Mouse (Mus musculus) activated CD4-positive, CD25-positive, alpha-beta regulatory T cell, adult 4 months (primary cell): ENCODE measurements around the gene Hba-x. TPM values are rescaled to one million over a fixed set of nuclear protein-coding genes. Genes with fewer than 3 reads are reported as not detected.

Source experiments
- ATAC-seq: one replicate; pipeline ENCODE4 v1.8.0; 2017
- polyA plus RNA-seq, 2 experiments: library from polyadenylated mRNA; unstranded; fragments of 100-300 nt; shearing (Covaris generic); gene quantifications; one replicate each; pipeline ENCODE4 v1.2.1; 2017

Gene Hba-x
- not detected for polyA plus RNA-seq

- ATAC-seq, result no peak
These were observed at the start of gene Hba-x for GRCm38 (mm10) chr11:32276347-32276746. TSS of gene Hba-x (plus strand) at chr11:32276400.

- ATAC-seq, result no peak
These were observed 49.2 kb upstream of the Hba-x start for GRCm38 (mm10) chr11:32227041-32227440.

GRCm38 (mm10) chr11:32227555-32227954, 48.6 kb upstream of the Hba-x start:
- no peak for ATAC-seq

GRCm38 (mm10) chr11:32228292-32228845, 47.8 kb upstream of the Hba-x start:
- ATAC-seq, result no peak

- no peak for ATAC-seq
These were observed 46.0 kb upstream of the Hba-x start for GRCm38 (mm10) chr11:32230220-32230619.

- ATAC-seq, result no peak
These were observed 45.1 kb upstream of the Hba-x start for GRCm38 (mm10) chr11:32231125-32231524.

- no peak for ATAC-seq
These were observed 43.4 kb upstream of the Hba-x start for GRCm38 (mm10) chr11:32232848-32233247.

- ATAC-seq, result no peak
These were observed 42.3 kb upstream of the Hba-x start for GRCm38 (mm10) chr11:32233895-32234294.

GRCm38 (mm10) chr11:32234816-32235485, 41.2 kb upstream of the Hba-x start:
- ATAC-seq, result no peak

- ATAC-seq, result no peak
These were observed 40.6 kb upstream of the Hba-x start for GRCm38 (mm10) chr11:32235646-32236045.

GRCm38 (mm10) chr11:32236132-32236531, 40.1 kb upstream of the Hba-x start:
- ATAC-seq, result no peak

GRCm38 (mm10) chr11:32236712-32237410, 39.3 kb upstream of the Hba-x start:
- no peak for ATAC-seq

GRCm38 (mm10) chr11:32237411-32237795, 38.8 kb upstream of the Hba-x start:
- ATAC-seq, result no peak

GRCm38 (mm10) chr11:32238093-32238860, 37.9 kb upstream of the Hba-x start:
- ATAC-seq, result peak; percentile 82

GRCm38 (mm10) chr11:32241391-32241790, 34.8 kb upstream of the Hba-x start:
- no peak for ATAC-seq

GRCm38 (mm10) chr11:32242209-32242608, 34.0 kb upstream of the Hba-x start:
- ATAC-seq, result no peak

GRCm38 (mm10) chr11:32243205-32243955, 32.8 kb upstream of the Hba-x start:
- ATAC-seq, result no peak

GRCm38 (mm10) chr11:32244064-32244463, 32.1 kb upstream of the Hba-x start:
- ATAC-seq, result no peak

GRCm38 (mm10) chr11:32244617-32245016, 31.6 kb upstream of the Hba-x start:
- no peak for ATAC-seq

- no peak for ATAC-seq
These were observed 30.6 kb upstream of the Hba-x start for GRCm38 (mm10) chr11:32245614-32246013.

- ATAC-seq, result no peak
These were observed 29.1 kb upstream of the Hba-x start for GRCm38 (mm10) chr11:32247068-32247467.

GRCm38 (mm10) chr11:32248350-32248749, 27.9 kb upstream of the Hba-x start:
- no peak for ATAC-seq
